Mouse (Mus musculus): ENCODE results near the gene Fign. TPM values are rescaled to one million over a fixed set of nuclear protein-coding genes. Genes with fewer than 3 reads are reported as not detected.

Fign gene
- 6.1 and 6.6 TPM in 2 replicates for polyA plus RNA-seq (2015; fragmentation: Nextera tagmentation; extraction: Ambion mirVana)

- Histone ChIP-seq H3K27ac (replicated peaks) (peak within 1 kb of the TSS; percentile 89), H3K9ac (replicated peaks) (peak within 1 kb of the TSS; percentile 79), H3K36me3 (no peaks in the 10 kb centered on the region), H3K4me3 (peak within 1 kb of the TSS; percentile 80), H3K4me2 (replicated peaks) (peak within 1 kb of the TSS; percentile 93), H3K9me3 (no peaks in the 10 kb centered on the region), H3K4me1 (peaks cover 27% of the 10 kb centered on the region), H3K27me3 (peaks cover 8% of the 10 kb centered on the region; the same call in 1 of the 2 replicates)
- WGBS, result under 1% methylated on average over 58 of the region's 85 CpGs
- peak; percentile 82 for ATAC-seq (replicated peaks)
Observed at GRCm38 (mm10) chr2:64097937-64098617, at the start of gene Fign. Fign (minus strand) TSS chr2:64098038.

GRCm38 (mm10) chr2:64133597-64133996 lies 35.8 kb upstream of the Fign start:
- no peak overlapping the region for H3K4me2 ChIP-seq (replicated peaks)
- H3K36me3 ChIP-seq, result no peaks in the 10 kb centered on the region
- ATAC-seq (replicated peaks), result no peak
- H3K9me3 ChIP-seq, result no peaks in the 10 kb centered on the region
- 89% methylated on average over 4 of the region's 4 CpGs for WGBS
- no peak overlapping the region for H3K4me3 ChIP-seq
- H3K9ac ChIP-seq (replicated peaks), result no peak overlapping the region
- H3K27me3 ChIP-seq, result no peaks in the 10 kb centered on the region
- no peaks in the 10 kb centered on the region for H3K4me1 ChIP-seq
- H3K27ac ChIP-seq (replicated peaks), result no peak overlapping the region

DNA sequence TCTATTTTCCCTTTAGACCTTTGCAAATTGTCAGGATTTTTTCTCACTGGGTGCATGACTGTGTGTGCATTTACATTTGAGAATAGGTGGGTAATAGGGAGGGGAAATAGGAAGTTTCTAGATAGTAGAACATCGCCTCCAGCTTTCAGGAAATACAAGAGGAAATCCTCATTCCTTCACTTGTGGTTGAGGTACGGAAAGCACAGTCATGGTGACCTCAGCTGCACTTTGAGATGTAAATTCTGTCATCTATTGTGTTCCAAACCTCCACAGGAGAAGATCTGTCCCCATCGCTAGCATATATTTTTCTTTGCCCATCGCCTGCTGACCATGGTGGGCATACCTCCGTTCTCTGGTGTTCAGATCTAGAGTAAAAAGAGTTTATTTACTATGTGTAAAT lies 22.7 kb upstream of the Fign start:
- no peak overlapping the region for H3K9ac ChIP-seq (replicated peaks)

DNA sequence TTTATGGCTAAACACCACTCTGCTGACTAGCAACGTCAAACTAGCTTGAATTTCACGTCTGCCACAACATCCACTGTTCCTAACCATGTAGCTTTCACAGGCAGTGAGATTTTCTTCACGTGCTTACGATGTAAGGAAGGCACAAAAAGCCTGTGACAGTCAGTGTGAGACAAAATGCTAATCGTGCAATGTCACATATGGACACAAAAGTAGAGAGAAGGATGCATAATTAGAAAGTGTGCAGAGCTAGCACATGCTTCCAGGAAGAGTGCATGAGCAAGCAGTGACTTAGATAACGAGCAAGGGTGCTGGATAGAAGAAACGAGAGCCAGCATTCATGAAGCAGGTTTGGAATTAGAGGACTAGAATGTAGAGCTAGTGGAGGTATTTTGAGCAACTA lies 18.8 kb upstream of the Fign start:
- Histone ChIP-seq H3K9me3 (no peaks in the 10 kb centered on the region), H3K4me2 (replicated peaks) (no peak overlapping the region), H3K4me3 (no peak overlapping the region), H3K27ac (replicated peaks) (no peak overlapping the region), H3K9ac (replicated peaks) (no peak overlapping the region), H3K4me1 (no peaks in the 10 kb centered on the region), H3K27me3 (no peaks in the 10 kb centered on the region), H3K36me3 (no peaks in the 10 kb centered on the region)
- WGBS, result 33% methylated on average over 7 of the region's 7 CpGs
- no peak for ATAC-seq (replicated peaks)

More for the DNA sequence above, 22.7 kb upstream of the Fign start:
- H3K27ac ChIP-seq (replicated peaks), result no peak overlapping the region
- no peaks in the 10 kb centered on the region for H3K4me1 ChIP-seq
- WGBS, result 88% methylated on average over 5 of the region's 5 CpGs
- no peaks in the 10 kb centered on the region for H3K9me3 ChIP-seq
- no peaks in the 10 kb centered on the region for H3K27me3 ChIP-seq
- no peaks in the 10 kb centered on the region for H3K36me3 ChIP-seq
- ATAC-seq (replicated peaks), result no peak
- no peak overlapping the region for H3K4me2 ChIP-seq (replicated peaks)
- no peak overlapping the region for H3K4me3 ChIP-seq

- H3K9ac ChIP-seq (replicated peaks), result no peak overlapping the region
- H3K4me1 ChIP-seq, result peaks cover 6% of the 10 kb centered on the region; the same call in 1 of the 2 replicates
- H3K4me2 ChIP-seq (replicated peaks), result no peak overlapping the region
- no peak overlapping the region for H3K27ac ChIP-seq (replicated peaks)
- no peak overlapping the region for H3K4me3 ChIP-seq
- no peaks in the 10 kb centered on the region for H3K9me3 ChIP-seq
- WGBS, result 91% methylated on average over 3 of the region's 3 CpGs
- H3K27me3 ChIP-seq, result no peaks in the 10 kb centered on the region
- no peaks in the 10 kb centered on the region for H3K36me3 ChIP-seq
- ATAC-seq (replicated peaks), result no peak
Observed at GRCm38 (mm10) chr2:64111133-64111532, 13.3 kb upstream of the Fign start.

DNA sequence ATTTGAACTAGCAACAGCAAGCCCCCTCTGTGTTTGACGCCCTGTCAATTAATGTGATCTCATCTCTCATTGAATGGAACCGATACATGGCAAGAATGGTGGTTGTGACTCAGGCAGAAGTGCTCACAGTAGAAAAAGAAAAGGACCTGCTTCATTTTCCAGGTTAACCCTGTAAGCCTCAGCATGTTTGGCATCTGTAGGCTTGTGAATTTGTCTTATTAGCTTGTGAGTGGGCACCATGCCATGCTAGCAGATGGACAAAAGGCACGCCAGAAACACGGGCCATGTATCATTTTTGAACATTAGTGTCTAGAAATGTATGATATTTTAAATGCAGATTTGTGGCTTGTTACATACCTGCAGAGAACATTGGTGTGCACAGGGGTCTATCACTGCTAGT lies 12.0 kb upstream of the Fign start:
- ATAC-seq (replicated peaks), result no peak
- Histone ChIP-seq H3K9ac (replicated peaks) (no peak overlapping the region), H3K4me1 (peaks cover 6% of the 10 kb centered on the region; the same call in 1 of the 2 replicates), H3K4me3 (no peak overlapping the region), H3K36me3 (no peaks in the 10 kb centered on the region), H3K9me3 (no peaks in the 10 kb centered on the region), H3K4me2 (replicated peaks) (no peak overlapping the region), H3K27me3 (no peaks in the 10 kb centered on the region), H3K27ac (replicated peaks) (no peak overlapping the region)
- WGBS, result 43% methylated on average over 4 of the region's 4 CpGs

DNA sequence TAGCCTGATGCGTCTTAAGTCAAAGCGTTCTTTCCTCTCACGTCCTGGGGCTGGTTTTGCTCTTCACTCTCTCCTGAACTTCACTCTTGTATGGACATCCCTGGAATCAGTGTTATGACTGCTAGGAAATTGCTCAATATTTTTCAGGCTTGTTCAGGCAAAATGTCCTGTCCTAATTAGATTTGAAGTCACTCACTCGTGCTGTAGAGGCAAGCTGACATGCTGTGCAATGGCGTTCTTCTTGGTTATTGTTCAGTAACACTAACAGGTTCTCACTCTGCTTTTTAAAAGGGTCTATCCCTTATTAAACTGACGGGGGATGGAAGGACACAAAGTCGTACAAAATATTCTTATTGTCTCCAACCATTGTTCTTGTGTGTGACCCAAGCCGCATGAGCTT lies 10.2 kb upstream of the Fign start:
- Histone ChIP-seq H3K9ac (replicated peaks) (no peak overlapping the region), H3K4me1 (peaks cover 6% of the 10 kb centered on the region; the same call in 1 of the 2 replicates), H3K9me3 (no peaks in the 10 kb centered on the region), H3K27ac (replicated peaks) (no peak overlapping the region), H3K4me2 (replicated peaks) (no peak overlapping the region), H3K27me3 (no peaks in the 10 kb centered on the region), H3K4me3 (no peak overlapping the region), H3K36me3 (no peaks in the 10 kb centered on the region)
- 48% methylated on average over 8 of the region's 8 CpGs for WGBS
- no peak for ATAC-seq (replicated peaks)

GRCm38 (mm10) chr2:64098618-64099320 lies 931 bp upstream of the Fign start:
- WGBS, result 1% methylated on average over 21 of the region's 21 CpGs
- Histone ChIP-seq H3K4me3 (peak overlapping the region; percentile 80), H3K27me3 (peaks cover 8% of the 10 kb centered on the region; the same call in 1 of the 2 replicates), H3K27ac (replicated peaks) (peak overlapping the region; percentile 89), H3K4me1 (peaks cover 25% of the 10 kb centered on the region), H3K36me3 (no peaks in the 10 kb centered on the region), H3K9me3 (no peaks in the 10 kb centered on the region), H3K4me2 (replicated peaks) (peak overlapping the region; percentile 93), H3K9ac (replicated peaks) (peak overlapping the region; percentile 79)
- ATAC-seq (replicated peaks), result peak; percentile 88

GRCm38 (mm10) chr2:64096721-64097411 lies 972 bp downstream of the Fign start:
- under 1% methylated on average over 12 of the region's 12 CpGs for WGBS
- peak overlapping the region; percentile 80 for H3K4me3 ChIP-seq
- peak overlapping the region; percentile 89; the same call in 1 of the 2 replicates for H3K27ac ChIP-seq (replicated peaks)
- H3K9ac ChIP-seq (replicated peaks), result peak overlapping the region; percentile 79; the same call in 1 of the 2 replicates
- ATAC-seq (replicated peaks), result no peak
- peaks cover 8% of the 10 kb centered on the region; the same call in 1 of the 2 replicates for H3K27me3 ChIP-seq
- H3K9me3 ChIP-seq, result no peaks in the 10 kb centered on the region
- H3K4me1 ChIP-seq, result peaks cover 29% of the 10 kb centered on the region
- no peaks in the 10 kb centered on the region for H3K36me3 ChIP-seq
- H3K4me2 ChIP-seq (replicated peaks), result peak overlapping the region; percentile 93

GRCm38 (mm10) chr2:64096176-64096575 lies 1.7 kb downstream of the Fign start:
- Histone ChIP-seq H3K36me3 (no peaks in the 10 kb centered on the region), H3K4me3 (peak overlapping the region; percentile 80), H3K27me3 (peaks cover 8% of the 10 kb centered on the region; the same call in 1 of the 2 replicates), H3K4me1 (peaks cover 29% of the 10 kb centered on the region), H3K27ac (replicated peaks) (no peak overlapping the region), H3K9ac (replicated peaks) (no peak overlapping the region), H3K9me3 (no peaks in the 10 kb centered on the region), H3K4me2 (replicated peaks) (peak overlapping the region; percentile 93)
- 52% methylated on average over 5 of the region's 5 CpGs for WGBS
- ATAC-seq (replicated peaks), result no peak

DNA sequence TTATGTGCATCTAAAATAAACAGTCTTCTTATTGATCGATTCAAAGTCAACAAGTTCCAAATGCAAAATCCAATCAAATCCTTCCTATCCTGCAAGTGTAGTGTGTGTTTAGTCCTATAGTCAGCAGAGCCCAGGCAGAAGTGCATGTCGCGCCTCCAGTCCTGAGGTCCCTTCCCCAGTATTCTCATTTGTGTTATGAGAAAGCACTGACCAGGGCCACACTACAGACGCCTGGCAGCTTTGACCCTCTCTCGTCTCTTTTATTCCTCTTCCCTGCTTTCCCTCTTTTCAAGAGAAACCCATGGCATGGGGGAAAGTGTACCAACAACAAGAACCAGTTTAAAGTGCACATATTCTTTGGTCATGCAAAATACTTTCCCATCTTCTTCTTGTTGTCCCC lies 2.3 kb downstream of the Fign start:
- peak overlapping the region; percentile 30; the same call in 1 of the 2 replicates for H3K9ac ChIP-seq (replicated peaks)
- 22% methylated on average over 5 of the region's 5 CpGs for WGBS
- peak overlapping the region; percentile 38 for H3K4me2 ChIP-seq (replicated peaks)
- no peak for ATAC-seq (replicated peaks)
- H3K27ac ChIP-seq (replicated peaks), result peak overlapping the region; percentile 43; the same call in 1 of the 2 replicates
- no peaks in the 10 kb centered on the region for H3K9me3 ChIP-seq
- H3K4me1 ChIP-seq, result peaks cover 29% of the 10 kb centered on the region
- H3K36me3 ChIP-seq, result no peaks in the 10 kb centered on the region
- H3K4me3 ChIP-seq, result peak overlapping the region; percentile 80
- H3K27me3 ChIP-seq, result peaks cover 13% of the 10 kb centered on the region; the same call in 1 of the 2 replicates

- Histone ChIP-seq H3K27me3 (peaks cover 17% of the 10 kb centered on the region; the same call in 1 of the 2 replicates), H3K36me3 (no peaks in the 10 kb centered on the region), H3K4me1 (peaks cover 22% of the 10 kb centered on the region), H3K4me2 (replicated peaks) (no peak overlapping the region; the same call in 1 of the 2 replicates), H3K9me3 (no peaks in the 10 kb centered on the region), H3K4me3 (no peak overlapping the region), H3K27ac (replicated peaks) (no peak overlapping the region), H3K9ac (replicated peaks) (no peak overlapping the region)
- WGBS, result 66% methylated on average over 6 of the region's 6 CpGs
- no peak for ATAC-seq (replicated peaks)
Observed at GRCm38 (mm10) chr2:64093087-64093486, 4.8 kb downstream of the Fign start.
